Mouse (Mus musculus) thymus, postnatal 14 days (tissue): ENCODE results near the gene Oaf.

Experiments
- DNase-seq: peaks from one replicate; pipeline ENCODE4 v3.0.0; 2021

Oaf gene

GRCm38 (mm10) chr9:43241970-43242369, 2.3 kb upstream of the Oaf start:
- no peak for DNase-seq

GRCm38 (mm10) chr9:43241291-43241690, 1.6 kb upstream of the Oaf start:
- DNase-seq: no peak

DNA sequence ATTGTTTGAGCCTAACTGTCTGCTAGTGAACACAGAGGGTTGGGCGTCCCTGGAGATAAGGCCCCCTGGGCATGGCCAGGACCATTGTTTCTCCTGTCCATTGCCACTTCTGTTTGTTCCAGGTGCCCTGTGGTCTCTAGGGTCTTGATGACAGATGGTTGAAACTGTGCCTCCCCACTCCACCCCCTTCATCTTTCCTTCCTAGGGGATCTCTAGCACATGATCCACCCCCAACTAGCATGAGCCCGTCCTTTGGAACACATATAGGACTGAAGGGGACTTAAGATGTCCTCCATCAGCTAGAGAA, 836 bp upstream of the Oaf start:
- DNase-seq: no peak

DNA sequence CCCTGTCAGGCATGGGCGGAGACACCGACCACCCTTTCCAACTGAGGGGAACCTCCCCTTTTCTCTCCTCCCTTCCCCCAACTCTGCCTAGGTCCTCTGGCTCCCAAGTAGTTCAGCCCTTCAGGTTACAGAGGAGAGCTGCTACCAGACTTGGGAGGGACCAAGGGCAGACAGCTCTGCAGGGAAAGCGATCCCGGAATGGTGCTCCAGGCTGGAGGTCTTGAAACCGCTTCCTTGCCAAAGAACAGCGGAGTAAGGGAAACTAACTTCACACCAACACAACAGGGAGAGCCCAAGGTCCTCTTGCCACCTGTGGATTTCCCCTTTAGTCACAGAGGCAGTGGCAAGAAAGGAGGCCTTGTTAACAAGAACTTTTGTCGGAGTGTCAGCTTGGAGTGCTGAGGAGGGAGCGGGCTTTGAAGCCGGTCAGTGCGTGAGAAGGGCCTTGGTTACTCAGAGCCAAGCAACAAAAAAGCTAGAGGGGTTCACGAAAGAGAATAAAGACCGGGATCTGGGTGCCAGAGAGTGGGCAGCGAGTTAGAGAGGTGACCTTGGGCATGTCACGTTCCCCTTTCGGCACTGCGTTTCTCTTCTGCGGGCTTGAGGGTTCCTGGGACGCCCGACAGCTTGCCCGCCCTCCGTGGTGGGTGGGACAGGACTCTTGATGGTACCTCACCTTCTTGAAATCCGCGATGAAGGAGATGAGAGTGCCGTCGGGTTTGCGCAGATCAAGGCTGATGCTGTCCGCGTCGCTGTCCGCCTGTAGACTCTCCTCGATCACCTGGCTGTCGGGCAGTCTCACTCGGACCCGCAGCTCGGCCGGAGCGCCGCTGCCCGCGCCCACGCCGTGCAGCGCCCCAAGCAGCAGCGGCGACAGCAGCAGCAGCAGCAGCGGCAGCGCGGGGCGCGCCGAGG, 823 bp downstream of the Oaf start:
- peak; percentile 26 for DNase-seq

GRCm38 (mm10) chr9:43238167-43238566, 1.5 kb downstream of the Oaf start:
- no peak for DNase-seq

DNA sequence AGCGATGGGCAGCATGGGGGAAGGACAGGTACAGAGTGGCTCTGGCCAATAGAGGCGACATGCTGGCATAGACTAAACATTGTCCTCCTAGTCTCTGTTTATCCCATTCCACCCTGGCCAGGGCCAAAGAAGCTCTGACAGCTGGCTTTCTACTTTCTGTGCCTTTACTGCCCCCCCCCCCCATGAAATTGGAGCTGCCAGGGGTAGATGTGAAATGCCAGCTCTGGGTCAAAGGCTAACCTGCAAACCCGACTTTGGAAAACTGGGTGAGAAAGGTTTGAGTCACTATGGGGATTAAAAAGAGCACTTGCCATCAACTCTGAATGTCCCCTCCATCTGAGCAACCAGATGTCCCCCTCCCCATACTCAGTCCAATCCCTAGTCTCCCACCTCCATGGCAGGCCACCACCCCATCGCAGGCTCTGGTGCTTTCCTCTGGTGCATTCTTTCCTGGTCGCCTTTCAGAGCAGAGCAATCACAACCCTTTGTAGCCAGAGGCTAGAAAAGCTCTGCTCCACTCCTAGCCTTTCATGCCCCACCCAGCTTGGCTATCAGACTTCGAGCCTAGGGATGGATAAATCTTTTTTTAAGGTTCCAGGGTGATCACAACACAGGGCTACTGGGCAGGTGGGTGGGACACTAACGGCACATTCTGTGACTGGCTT, 2.5 kb downstream of the Oaf start:
- DNase-seq: no peak

DNA sequence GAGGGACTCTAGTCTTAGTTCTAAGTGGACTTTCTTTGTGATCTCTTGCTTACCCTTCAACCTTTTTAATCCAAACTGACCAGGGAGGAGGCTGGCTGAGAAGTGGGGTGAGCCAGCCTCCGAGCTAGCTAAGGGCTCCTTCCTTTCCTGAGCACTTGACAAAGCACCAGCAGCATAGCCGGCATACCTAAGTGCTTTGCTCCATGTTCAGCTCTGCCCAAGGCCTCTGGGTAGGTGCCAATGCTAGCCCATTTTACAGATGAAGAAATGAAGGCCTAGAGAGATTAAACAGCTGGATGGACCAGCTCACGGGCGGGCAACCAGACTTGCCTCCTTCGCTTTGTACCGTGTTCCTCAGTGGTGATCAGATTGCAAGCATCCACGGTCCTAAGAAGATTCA, 3.1 kb downstream of the Oaf start:
- no peak for DNase-seq

DNA sequence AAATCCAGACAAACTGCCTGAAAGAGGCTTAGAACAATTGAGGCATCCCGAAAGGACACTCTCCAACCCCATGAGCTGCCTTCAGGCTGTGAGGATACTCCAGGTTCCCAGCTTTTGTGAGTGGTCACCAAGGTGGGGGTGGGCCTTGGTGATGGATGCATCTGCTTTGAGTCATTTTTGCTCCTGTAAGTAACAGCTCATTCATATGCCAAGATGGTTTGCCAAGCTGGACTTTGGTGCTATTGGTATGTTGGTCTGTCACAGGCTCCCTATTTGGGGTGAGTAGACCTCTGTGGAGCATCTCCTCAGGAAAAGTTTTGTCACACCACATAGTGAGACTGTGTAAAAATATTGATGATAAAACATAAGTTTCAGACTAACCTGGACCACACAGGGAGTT, 3.6 kb downstream of the Oaf start:
- no peak for DNase-seq

GRCm38 (mm10) chr9:43235336-43235735, 4.4 kb downstream of the Oaf start:
- DNase-seq: no peak

DNA sequence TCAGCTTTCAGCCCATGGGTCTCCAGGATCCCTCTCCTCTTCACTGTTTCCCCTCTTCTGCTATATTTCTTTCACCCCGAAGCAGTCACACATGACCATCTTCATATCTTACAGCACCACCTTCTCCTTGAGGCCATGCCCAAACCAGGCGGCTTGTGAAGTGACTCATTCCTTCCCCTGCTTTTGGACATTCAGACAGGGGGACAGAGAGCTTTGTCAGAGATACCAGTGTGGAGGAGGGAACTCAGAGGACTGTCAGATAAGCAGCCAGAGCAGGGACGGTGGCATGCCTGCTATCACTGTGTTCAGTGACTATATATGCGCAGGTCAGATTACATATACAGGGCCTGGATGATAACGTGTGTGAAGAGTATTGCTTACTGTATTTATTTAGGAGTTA, 5.2 kb downstream of the Oaf start:
- DNase-seq: no peak

GRCm38 (mm10) chr9:43233515-43233914, 6.2 kb downstream of the Oaf start:
- no peak for DNase-seq

DNA sequence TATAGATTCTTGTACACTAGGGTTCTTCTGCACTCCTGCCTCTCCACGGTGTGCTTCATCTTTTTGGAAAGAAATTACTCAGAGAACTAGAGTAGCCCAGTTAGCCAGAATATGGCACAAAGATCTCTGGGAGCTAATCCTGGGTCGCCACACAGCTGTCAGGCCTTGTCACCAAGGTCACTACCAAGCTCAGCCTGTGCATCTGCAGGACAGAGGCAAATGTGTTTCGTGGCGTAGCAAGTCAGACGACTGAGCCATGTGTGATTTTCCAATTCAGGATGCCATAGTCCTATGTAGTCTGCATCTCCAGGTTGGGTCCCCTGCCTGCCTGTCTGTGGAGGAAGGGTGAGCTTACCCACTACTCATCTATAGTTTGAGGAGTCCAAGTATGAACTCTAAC, 6.7 kb downstream of the Oaf start:
- DNase-seq: no peak

GRCm38 (mm10) chr9:43232286-43232685, 7.4 kb downstream of the Oaf start:
- no peak for DNase-seq

GRCm38 (mm10) chr9:43231805-43232204, 7.9 kb downstream of the Oaf start:
- no peak for DNase-seq

GRCm38 (mm10) chr9:43230886-43231285, 8.8 kb downstream of the Oaf start:
- DNase-seq: no peak

DNA sequence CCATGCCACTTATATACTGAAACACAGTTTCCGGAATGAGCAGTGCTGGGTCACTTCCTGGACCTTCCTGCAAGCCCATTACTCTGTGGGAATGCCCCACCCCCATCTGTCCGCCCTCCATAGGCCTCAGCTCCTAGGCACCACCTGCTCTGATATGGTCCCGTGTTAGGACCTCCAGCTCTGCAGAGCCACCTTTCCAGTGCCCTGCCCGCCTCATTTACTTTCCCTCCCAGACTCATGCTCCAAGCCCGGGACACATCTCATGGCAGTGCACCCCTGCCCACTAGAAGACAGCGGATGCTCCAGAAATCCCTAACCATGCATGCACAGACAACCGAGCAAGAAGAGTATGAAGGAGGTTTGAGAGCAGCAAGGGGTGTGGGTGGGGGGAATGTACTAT, 9.7 kb downstream of the Oaf start:
- no peak for DNase-seq

DNA sequence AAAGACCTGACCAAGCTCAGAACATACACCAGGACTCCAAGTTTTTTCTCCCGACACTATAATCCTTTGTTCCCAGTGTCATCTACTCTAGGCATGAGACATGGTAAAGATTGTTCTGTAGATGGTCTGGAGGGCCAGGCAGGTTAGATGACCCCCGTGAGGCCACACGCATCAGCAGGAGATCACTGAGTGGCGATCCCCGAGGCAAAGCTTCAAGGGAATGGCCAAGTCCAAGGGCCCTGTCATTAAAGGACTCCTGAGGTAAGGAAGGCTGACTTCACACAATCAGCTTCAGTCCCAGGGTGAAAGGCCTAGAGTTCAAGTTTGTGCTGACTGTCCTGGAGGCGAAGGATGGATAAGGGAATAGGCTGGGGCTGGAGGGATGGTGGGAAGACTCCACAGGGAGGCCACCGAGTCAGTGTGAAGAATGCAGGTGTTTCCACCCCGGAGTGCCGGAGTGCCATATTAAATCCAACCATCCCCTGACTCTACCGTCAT, 10.3 kb downstream of the Oaf start:
- no peak for DNase-seq

- DNase-seq: no peak
Measured at GRCm38 (mm10) chr9:43228745-43229144, 11.0 kb downstream of the Oaf start.

- DNase-seq: no peak
Measured at GRCm38 (mm10) chr9:43227626-43228025, 12.1 kb downstream of the Oaf start.

DNA sequence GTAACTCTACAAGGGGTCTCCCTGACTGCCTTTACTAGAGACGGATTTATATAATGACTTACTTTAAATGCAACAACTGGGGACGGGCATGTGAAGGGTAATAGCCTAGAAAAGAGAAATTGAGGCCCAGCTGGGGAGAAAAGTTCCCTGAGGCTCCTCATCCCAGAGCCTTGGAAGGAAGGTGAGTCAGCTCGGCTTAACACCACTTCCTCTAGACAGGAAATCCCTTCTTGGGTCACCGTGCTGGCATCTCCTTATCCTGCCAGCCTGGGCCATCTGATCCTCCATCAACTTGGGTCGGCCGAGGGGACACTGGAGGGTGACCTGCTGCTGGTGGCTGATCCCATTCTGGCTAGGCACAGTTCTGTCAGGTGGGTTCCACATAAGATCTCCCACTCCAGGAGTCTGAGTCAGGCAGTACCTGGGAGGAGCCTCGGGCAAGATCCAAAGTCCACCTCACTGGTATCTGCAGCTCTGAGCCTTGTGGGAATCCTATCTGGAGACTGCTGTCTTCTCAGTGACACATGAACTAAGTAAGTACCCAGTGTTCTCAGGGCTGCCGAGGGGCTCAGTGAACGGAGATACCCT, 13.0 kb downstream of the Oaf start:
- no peak for DNase-seq

GRCm38 (mm10) chr9:43225481-43225880, 14.2 kb downstream of the Oaf start:
- no peak for DNase-seq

GRCm38 (mm10) chr9:43224771-43225355, 14.8 kb downstream of the Oaf start:
- DNase-seq: no peak

- no peak for DNase-seq
Measured at GRCm38 (mm10) chr9:43222429-43222715, 17.3 kb downstream of the Oaf start.
